Mouse (Mus musculus) heart, embryonic 16.5 days (tissue): Measurements from ENCODE around the gene Kcnj6. TPM values are rescaled to one million over a fixed set of nuclear protein-coding genes. Genes with fewer than 3 reads are reported as not detected.

Experiments used
- ATAC-seq: fragments of 200-750 bp; cut with Nextera tagmentation; replicated peaks from 2 replicates; pipeline ENCODE4 v1.8.0; 2017; ENCODE audit warnings: moderate number of reproducible peaks; ENCODE audit not compliant: insufficient read depth, low FRiP score; ENCODE audit errors: extremely low read depth
- H3K27ac ChIP-seq: fragments of 300-500 bp; sonication (generic); 2 replicates; pipeline ENCODE4 v1.5.1; 2014; ENCODE audit warnings: mild to moderate bottlenecking, low read length, control low read depth, moderate library complexity
- H3K27me3 ChIP-seq: fragments of 300-500 bp; sonication (generic); 2 replicates; pipeline ENCODE4 v1.6.1; 2014; ENCODE audit warnings: low read length, mixed read lengths; ENCODE audit not compliant: control insufficient read depth, insufficient read depth
- H3K36me3 ChIP-seq: fragments of 300-500 bp; sonication (generic); 2 replicates; pipeline ENCODE4 v1.6.1; 2014; ENCODE audit not compliant: control insufficient read depth, insufficient read depth
- H3K4me1 ChIP-seq: fragments of 300-500 bp; sonication (generic); 2 replicates; pipeline ENCODE4 v1.6.1; 2014; ENCODE audit warnings: low read length, mixed read lengths; ENCODE audit not compliant: control insufficient read depth, insufficient read depth
- H3K4me2 ChIP-seq: fragments of 300-500 bp; sonication (generic); 2 replicates; pipeline ENCODE4 v1.6.1; 2014; ENCODE audit warnings: low read depth, mild to moderate bottlenecking, control low read depth, low read length
- H3K4me3 ChIP-seq: fragments of 300-500 bp; sonication (generic); 2 replicates; pipeline ENCODE4 v1.5.1; 2014; ENCODE audit warnings: mild to moderate bottlenecking, control low read depth, low read length
- H3K9ac ChIP-seq: fragments of 300-500 bp; sonication (generic); 2 replicates; pipeline ENCODE4 v1.6.1; 2014; ENCODE audit warnings: low read length, control low read depth
- H3K9me3 ChIP-seq: fragments of 300-500 bp; sonication (generic); replicated peaks from 2 replicates; pipeline ENCODE4 v1.6.1; 2016; ENCODE audit warnings: low read length; ENCODE audit not compliant: control insufficient read depth
- WGBS: fragments of 180-500 bp; shearing (Covaris S2); extraction: QIAGEN DNeasy Blood & Tissue Kit; methylation state at CpG from one replicate; pipeline ENCODE4 v1.1.7; 2014; 5-methylcytosine and 5-hydroxymethylcytosine counted together
- polyA plus RNA-seq: library from polyadenylated mRNA; unstranded; fragments of >200 nt; fragmentation: Nextera tagmentation; extraction: Ambion mirVana; gene quantifications from 2 replicates; pipeline ENCODE4 v1.2.1, GENCODE M21; 2015

Gene Kcnj6
- polyA plus RNA-seq, 1 experiment from 2014 or later, result 0.07 TPM

- Histone ChIP-seq H3K27ac (no peak overlapping the region), H3K4me2 (no peak overlapping the region)
Observed at GRCm38 (mm10) chr16:94882111-94882510, 115.4 kb downstream of the Kcnj6 start.

GRCm38 (mm10) chr16:94872614-94873272 lies 124.8 kb downstream of the Kcnj6 start:
- WGBS, result 36% methylated on average over 9 of the region's 9 CpGs
- H3K27ac ChIP-seq, result no peak overlapping the region
- no peak for ATAC-seq
- H3K27me3 ChIP-seq, result no peaks in the 10 kb centered on the region
- no peak overlapping the region for H3K4me2 ChIP-seq
- no peaks in the 10 kb centered on the region for H3K36me3 ChIP-seq
- H3K4me3 ChIP-seq, result no peak overlapping the region
- H3K9me3 ChIP-seq, result no peaks in the 10 kb centered on the region
- no peak overlapping the region for H3K9ac ChIP-seq
- H3K4me1 ChIP-seq, result no peaks in the 10 kb centered on the region

More at GRCm38 (mm10) chr16:94882111-94882510, 115.4 kb downstream of the Kcnj6 start:
- WGBS, result 68% methylated on average over 7 of the region's 7 CpGs
- ATAC-seq, result no peak
- Histone ChIP-seq H3K27me3 (no peaks in the 10 kb centered on the region), H3K9me3 (no peaks in the 10 kb centered on the region), H3K4me3 (no peak overlapping the region), H3K4me1 (no peaks in the 10 kb centered on the region), H3K36me3 (no peaks in the 10 kb centered on the region), H3K9ac (no peak overlapping the region)

- Histone ChIP-seq H3K9me3 (peaks cover 2% of the 10 kb centered on the region; the same call in 1 of the 2 replicates), H3K9ac (no peak overlapping the region), H3K4me2 (no peak overlapping the region), H3K4me3 (no peak overlapping the region), H3K27me3 (no peaks in the 10 kb centered on the region), H3K4me1 (no peaks in the 10 kb centered on the region), H3K27ac (no peak overlapping the region), H3K36me3 (no peaks in the 10 kb centered on the region)
- 79% methylated on average over 5 of the region's 5 CpGs for WGBS
- no peak for ATAC-seq
Observed at GRCm38 (mm10) chr16:94868354-94868753, 129.1 kb downstream of the Kcnj6 start.

- Histone ChIP-seq H3K4me2 (no peak overlapping the region), H3K27ac (no peak overlapping the region), H3K36me3 (no peaks in the 10 kb centered on the region), H3K27me3 (no peaks in the 10 kb centered on the region), H3K9ac (no peak overlapping the region), H3K4me1 (no peaks in the 10 kb centered on the region), H3K9me3 (peaks cover 2% of the 10 kb centered on the region; the same call in 1 of the 2 replicates), H3K4me3 (no peak overlapping the region)
- 0 out of 2 replicates have a peak, but pooled peaks have one; percentile 49 for ATAC-seq
- 37% methylated on average over 14 of the region's 14 CpGs for WGBS
Observed at GRCm38 (mm10) chr16:94866300-94866956, 131.1 kb downstream of the Kcnj6 start.

- H3K4me3 ChIP-seq, result no peak overlapping the region
- no peak for ATAC-seq
- WGBS, result 67% methylated on average over 1 of the region's 1 CpGs
Observed at GRCm38 (mm10) chr16:94865796-94866195, 131.7 kb downstream of the Kcnj6 start.

GRCm38 (mm10) chr16:94865101-94865500 lies 132.4 kb downstream of the Kcnj6 start:
- no peak overlapping the region for H3K9ac ChIP-seq
- no peak for ATAC-seq
- peaks cover 2% of the 10 kb centered on the region; the same call in 1 of the 2 replicates for H3K9me3 ChIP-seq
- H3K4me3 ChIP-seq, result no peak overlapping the region
- no peak overlapping the region for H3K4me2 ChIP-seq
- H3K27me3 ChIP-seq, result no peaks in the 10 kb centered on the region
- H3K27ac ChIP-seq, result no peak overlapping the region
- H3K36me3 ChIP-seq, result no peaks in the 10 kb centered on the region
- H3K4me1 ChIP-seq, result no peaks in the 10 kb centered on the region
- 83% methylated on average over 7 of the region's 7 CpGs for WGBS

More at GRCm38 (mm10) chr16:94865796-94866195, 131.7 kb downstream of the Kcnj6 start:
- Histone ChIP-seq H3K36me3 (no peaks in the 10 kb centered on the region), H3K9ac (no peak overlapping the region), H3K4me1 (no peaks in the 10 kb centered on the region), H3K27ac (no peak overlapping the region), H3K9me3 (peaks cover 2% of the 10 kb centered on the region; the same call in 1 of the 2 replicates), H3K27me3 (no peaks in the 10 kb centered on the region), H3K4me2 (no peak overlapping the region)

GRCm38 (mm10) chr16:94863475-94863874 lies 134.0 kb downstream of the Kcnj6 start:
- H3K4me3 ChIP-seq, result no peak overlapping the region
- H3K27me3 ChIP-seq, result no peaks in the 10 kb centered on the region
- no peaks in the 10 kb centered on the region for H3K4me1 ChIP-seq
- peaks cover 2% of the 10 kb centered on the region; the same call in 1 of the 2 replicates for H3K9me3 ChIP-seq
- WGBS, result 80% methylated on average over 5 of the region's 5 CpGs
- no peaks in the 10 kb centered on the region for H3K36me3 ChIP-seq
- H3K4me2 ChIP-seq, result no peak overlapping the region
- H3K27ac ChIP-seq, result no peak overlapping the region
- no peak overlapping the region for H3K9ac ChIP-seq
- no peak for ATAC-seq

GRCm38 (mm10) chr16:94855990-94856389 lies 141.5 kb downstream of the Kcnj6 start:
- 87% methylated on average over 5 of the region's 5 CpGs for WGBS
- no peak overlapping the region for H3K4me3 ChIP-seq
- H3K4me1 ChIP-seq, result no peaks in the 10 kb centered on the region
- no peak overlapping the region for H3K27ac ChIP-seq
- H3K4me2 ChIP-seq, result no peak overlapping the region
- no peak for ATAC-seq
- no peaks in the 10 kb centered on the region for H3K27me3 ChIP-seq
- H3K9ac ChIP-seq, result no peak overlapping the region
- no peaks in the 10 kb centered on the region for H3K9me3 ChIP-seq
- no peaks in the 10 kb centered on the region for H3K36me3 ChIP-seq

- Histone ChIP-seq H3K4me3 (no peak overlapping the region), H3K27ac (no peak overlapping the region), H3K9me3 (no peaks in the 10 kb centered on the region), H3K4me2 (no peak overlapping the region), H3K27me3 (no peaks in the 10 kb centered on the region), H3K36me3 (no peaks in the 10 kb centered on the region), H3K4me1 (no peaks in the 10 kb centered on the region), H3K9ac (no peak overlapping the region)
- WGBS, result 65% methylated on average over 19 of the region's 19 CpGs
- no peak for ATAC-seq
Observed at GRCm38 (mm10) chr16:94852407-94853160, 144.9 kb downstream of the Kcnj6 start.
